Mouse (Mus musculus): ENCODE results near the gene Bcar3.
A peak's percentile ranks its signal among the peaks of the same experiment; 100 is the strongest.
"Not testable (repeated sequence)": the region's sequence is repeated elsewhere in the genome, so short reads cannot be mapped to it uniquely, and the experiment has no call there.

Bcar3 gene

DNA sequence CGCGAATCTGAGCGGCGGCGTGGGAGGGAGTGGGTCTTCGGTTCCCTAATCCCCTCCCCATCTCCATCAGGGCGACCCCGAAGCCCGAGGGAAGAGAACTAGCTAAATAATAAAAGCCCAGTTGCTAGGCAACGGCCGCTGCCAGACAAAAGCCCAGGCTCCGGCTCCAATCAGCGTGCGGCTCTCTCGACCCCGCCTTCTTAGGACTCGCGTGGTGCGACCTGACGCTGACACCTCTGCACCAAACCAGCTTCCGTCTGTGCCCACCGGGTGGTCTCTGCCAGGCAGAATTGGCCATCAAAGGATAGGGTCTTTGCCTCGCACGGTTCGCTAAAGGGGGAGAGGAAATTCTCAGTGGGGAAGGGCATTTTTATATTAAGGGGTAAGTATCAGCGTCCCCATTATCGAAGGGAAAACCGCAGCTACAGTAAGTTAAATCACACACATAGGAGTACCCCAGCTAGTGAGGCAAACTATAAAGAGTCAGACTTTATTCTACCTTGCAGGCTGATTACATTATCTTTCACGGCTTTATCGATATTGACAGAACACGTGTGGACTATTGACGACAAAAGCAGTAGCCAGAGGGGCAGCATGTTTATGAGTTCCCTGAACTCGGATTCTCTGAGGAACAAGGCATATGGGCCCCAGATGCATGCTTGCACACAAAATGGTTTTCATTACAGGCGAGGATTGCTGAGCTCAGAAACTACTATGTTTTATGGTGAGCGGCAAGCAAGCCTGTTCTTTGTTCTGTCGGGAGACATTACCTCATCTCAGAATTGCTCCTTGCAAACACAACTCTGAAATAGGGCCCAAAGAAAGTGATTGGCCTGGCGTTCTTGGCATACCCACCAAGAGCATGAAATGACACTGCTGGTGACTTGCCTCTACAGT lies at the start of gene Bcar3:
TSS of gene Bcar3 (plus strand) at position 183 of the 897 bp plus-strand sequence.
- peak; percentile 77 to 82 for DNase-seq (ENCODE audit: low spot score in 2 of 2)

DNA sequence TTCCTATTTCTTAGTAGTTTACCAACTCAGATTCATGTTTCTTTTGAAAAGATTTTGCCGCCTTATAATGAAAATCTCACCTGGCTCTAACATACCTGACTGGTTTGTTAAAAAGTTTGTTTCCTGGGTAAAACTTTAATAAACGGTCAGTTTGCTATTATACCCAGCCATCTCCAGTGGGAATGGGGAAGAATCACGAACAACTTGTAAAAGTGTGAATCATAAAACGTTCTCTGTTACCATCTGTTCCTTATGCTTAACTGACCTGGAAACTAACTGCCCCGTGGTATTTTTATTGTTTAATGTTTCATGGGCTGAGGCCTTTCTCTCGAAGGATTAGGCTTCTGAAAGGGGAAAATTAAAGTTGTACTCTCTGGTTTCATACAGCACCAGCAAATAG lies 49.2 kb upstream of the Bcar3 start:
- DNase-seq (ENCODE audit: low spot score in 2 of 2), result no peak

DNA sequence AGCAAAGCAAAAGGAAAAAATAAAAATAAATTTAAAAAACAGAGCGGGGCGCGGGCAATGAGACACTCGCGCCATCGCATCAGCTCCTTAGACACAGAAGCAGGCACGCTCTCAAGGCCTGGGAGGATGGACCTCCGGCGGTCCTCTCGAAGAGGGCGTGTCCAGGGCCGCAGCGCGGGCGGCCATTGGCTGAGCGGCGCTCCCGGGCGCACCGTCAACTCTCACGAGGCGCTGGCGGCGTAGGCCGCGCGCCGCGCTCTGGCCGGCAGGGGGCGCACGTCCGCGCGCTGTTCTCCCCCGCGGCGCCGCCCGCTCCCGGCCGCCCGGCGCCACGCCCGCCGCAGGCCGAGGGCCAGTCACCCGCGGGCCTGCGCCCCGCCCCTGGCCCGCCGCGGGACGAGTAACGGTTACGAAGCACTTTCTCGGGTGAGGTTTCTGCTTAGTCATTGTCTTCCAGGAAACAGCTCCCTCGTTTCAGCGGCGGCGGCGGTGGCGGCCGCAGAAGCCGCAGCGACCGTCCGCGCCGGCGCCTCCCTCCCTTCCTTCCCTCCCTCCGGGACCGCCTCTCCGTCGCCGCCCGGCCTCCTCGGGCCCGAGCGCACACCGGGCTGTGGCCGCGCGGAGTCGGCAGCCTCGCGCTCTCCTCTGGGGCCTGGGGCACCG lies 48.6 kb upstream of the Bcar3 start, which contains the start of gene Gclm:
TSS of gene Gclm (plus strand) at position 343 of the 663 bp plus-strand sequence.
- peak; percentile 78 to 91 for DNase-seq (ENCODE audit: low spot score in 2 of 2)

DNA sequence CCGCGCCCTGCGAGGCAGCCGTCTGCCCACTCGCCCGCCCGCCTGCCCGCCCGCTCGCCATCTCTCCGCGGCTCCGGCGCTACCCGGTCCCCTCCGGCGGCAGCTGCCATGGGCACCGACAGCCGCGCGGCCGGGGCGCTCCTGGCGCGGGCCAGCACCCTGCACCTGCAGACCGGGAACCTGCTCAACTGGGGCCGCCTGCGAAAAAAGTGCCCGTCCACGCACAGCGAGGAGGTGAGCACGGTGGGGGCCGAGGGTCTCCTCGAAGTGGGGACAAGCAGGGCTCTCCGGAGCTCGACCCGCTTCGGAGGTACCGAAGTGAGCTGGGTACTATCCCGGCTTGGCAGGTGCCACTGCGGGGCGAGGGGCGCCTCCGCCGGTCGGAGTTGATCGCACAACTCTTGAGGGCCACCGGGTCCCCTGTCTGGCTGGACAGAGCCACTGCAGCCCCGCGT lies 48.0 kb upstream of the Bcar3 start:
- peak; percentile 20 to 65 for DNase-seq (ENCODE audit: low spot score in 2 of 2)

DNA sequence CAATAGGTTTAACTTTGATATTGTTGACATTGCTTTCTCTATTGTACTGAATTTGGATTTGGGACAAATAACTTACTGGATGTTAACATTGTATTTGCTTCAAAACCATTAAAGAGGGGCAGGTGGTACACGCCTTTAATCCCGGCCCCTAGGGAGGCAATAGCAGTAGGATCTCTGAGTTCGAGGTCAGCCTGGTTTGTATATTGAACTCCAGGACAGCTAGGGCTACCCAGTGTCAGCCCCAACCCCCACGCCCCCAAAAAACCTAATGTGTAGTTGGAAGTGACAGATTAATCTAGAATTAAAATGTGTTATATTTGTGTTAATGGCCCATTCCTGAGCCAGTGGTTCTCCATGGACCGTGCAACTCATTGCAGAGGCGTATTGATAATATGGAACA lies 47.5 kb upstream of the Bcar3 start:
- DNase-seq (ENCODE audit: low spot score in 2 of 2), result no peak

DNA sequence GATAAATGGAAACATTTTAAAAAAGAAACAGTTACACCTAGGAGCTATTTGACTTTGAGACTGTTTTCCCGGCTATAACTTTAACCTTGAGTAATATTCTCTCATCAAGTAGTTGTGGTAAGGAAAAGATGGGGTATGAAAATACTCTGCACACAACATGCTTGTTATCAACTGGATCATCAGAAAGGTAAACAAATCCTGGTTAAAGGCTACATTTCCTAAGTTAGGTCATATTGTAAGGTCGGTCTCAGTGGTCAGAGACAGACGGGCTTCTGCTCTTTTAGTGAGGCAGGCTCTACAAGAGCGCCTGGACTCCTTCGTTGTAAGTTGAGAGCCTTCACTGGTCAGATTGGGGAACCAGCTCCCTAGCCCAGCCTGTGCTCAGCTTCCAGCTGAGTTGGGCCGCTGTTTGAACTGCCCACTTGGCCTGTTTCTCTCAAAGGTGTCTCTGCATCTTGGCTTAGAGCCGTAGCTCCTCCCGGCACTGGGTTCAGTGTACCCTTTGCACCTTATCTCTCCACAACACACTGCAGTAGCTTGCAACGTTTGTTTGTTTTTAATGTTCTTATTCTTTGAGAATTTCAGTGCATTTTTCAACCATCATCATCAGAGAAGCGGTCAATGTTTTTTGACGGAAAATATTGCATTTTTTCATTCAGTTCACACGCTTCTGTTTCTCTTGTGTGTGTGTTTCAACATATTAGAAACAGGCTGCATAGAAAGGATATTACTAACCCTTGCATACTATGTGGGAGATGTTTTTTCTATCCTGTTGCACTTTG lies 46.8 kb upstream of the Bcar3 start:
- DNase-seq (ENCODE audit: low spot score in 2 of 2), result no peak

DNA sequence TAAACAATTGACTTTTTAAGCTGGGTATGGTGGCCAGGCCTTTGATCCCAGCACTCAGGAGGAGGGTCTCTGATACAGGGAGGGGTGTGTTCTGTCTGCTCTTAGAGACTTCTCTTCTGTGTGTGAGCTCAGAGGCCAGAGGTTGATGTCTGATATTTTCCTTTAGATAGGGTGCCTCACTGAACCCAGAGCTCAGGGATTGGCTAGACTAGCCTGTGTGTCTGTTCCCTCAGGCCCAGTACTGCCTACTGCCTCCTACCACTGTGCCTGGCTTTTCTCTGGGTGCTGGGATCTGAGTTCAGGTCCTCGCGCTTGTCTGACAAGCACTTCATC lies 46.2 kb upstream of the Bcar3 start:
- no peak for DNase-seq (ENCODE audit: low spot score in 2 of 2)

DNA sequence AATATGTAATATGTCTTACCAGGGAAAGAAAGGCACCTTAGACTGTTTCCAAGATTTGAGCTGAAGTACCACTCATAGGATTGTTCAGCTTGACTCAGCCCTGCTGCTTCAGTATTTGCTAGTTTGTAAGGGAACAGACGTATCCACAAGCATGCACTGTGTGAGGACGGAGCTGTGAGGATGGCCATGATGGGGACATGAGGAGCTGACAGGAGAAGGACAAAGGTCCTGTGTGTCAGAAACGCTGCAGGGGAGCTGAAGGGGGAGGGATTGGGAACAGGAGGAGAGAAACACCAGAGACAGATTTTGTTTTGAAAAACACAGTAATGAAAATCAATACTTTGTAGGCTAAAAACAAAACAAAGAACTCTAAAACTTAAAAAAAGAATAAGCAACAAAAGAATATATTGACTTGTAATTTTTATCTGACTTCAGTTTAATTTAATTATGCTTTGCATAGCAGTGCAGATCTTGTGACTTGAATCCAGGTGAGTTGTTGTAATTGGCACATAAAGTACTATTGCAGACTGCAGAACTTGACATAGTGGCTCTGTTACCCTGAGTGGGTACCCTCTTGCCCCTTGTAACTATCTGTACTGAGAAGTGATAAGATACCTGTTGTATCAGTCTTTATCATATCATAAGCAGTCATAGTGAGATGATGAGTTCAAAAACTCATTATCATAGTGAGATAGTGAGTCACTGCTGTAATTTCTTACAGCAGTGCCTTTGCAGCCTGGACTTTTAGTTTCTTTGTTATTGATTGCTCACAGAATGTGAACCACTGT lies 41.3 kb upstream of the Bcar3 start:
- DNase-seq (ENCODE audit: low spot score in 2 of 2), result no peak

DNA sequence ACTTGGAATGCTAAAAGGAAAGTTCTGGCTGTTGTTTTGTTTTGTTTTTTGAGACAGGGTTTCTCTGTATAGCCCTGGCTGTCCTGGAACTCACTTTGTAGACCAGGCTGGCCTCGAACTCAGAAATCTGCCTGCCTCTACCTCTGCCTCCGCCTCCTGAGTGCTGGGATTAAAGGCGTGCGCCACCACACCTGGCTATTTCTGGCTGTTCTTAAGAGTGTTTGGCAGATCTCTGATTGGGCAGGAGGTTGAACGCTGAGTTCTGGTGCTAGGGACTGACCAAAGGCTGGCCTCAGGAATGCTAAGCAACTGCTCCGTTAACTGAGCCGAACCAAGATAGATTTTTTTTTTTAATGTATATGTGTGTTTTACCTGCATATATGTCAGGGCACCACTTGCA lies 39.9 kb upstream of the Bcar3 start:
- DNase-seq (ENCODE audit: low spot score in 2 of 2), result not testable (repeated sequence)

DNA sequence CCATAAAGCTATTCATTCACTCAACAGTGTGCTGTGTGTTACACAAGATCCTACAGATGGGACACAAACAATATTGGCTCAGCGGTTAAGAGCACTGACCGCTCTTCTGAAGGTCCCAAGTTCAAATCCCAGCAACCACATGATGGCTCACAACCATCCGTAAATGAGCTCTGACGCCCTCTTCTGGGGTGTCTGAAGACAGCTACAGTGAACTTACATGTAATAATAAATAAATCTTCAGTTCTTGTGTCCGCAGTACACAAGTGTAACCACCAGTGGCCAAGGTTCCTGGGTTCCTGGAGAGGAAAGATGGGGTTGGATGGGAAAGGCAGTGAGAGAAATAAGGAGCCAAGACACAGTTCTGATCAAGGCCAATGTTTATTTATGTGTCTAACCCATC lies 23.9 kb upstream of the Bcar3 start:
- no peak for DNase-seq (ENCODE audit: low spot score in 2 of 2)

DNA sequence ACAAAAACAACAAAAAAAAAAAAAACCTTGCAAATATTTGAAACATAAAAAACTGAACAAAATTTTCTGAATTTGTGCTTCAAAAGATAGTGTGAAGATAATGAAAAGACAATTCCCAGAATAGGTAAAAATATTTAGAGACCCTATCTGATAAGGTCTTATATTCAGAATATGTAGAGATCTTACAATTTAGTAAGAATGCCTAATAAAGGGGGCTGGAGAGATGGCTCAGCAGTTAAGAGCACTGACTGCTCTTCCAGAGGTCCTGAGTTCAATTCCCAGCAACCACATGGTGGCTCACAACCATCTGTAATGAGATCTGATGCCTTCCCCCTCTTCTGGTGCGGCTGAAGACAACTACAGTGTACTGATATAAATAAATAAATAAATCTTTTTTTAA lies 21.4 kb upstream of the Bcar3 start:
- DNase-seq (ENCODE audit: low spot score in 2 of 2), result not testable (repeated sequence)

DNA sequence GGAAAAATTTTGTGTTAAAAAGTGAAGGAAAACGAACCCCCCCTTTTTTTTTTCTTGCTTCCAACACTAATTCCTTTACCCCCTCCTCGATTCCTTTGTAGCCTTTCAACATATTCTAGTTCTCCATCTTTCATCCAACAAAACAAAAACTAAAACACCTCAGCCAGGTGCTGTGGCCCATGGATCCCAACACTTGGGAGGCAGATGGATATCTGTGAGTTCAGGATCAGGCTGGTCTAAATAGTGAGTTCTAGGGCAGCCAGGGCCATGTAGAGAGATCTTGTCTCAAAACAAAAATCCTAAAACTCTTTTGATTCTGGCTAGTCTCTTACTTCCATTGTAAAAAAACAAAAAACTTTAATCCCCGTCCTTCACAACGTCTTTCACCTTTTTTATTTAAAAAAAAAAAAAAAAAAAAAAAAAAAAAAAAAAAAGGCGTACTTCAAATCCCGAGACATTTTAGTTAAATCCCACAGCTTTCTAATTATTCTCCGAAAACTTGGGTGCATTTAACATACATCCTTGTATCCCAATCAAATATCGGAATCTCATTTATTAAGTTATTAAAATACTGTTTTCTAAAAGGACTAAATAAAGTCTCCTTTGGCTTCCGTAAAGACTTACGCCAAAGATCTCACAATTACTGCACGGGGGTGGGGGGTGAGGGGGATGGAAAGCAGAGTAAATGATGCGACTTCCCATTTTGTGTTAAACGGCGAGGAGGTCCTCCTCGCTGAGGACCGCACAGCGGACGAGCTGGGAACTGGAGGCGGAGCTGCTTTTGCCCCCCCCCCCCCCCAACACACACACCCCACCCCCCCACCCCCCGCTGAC lies 20.3 kb upstream of the Bcar3 start:
- DNase-seq (ENCODE audit: low spot score in 2 of 2), result no peak

DNA sequence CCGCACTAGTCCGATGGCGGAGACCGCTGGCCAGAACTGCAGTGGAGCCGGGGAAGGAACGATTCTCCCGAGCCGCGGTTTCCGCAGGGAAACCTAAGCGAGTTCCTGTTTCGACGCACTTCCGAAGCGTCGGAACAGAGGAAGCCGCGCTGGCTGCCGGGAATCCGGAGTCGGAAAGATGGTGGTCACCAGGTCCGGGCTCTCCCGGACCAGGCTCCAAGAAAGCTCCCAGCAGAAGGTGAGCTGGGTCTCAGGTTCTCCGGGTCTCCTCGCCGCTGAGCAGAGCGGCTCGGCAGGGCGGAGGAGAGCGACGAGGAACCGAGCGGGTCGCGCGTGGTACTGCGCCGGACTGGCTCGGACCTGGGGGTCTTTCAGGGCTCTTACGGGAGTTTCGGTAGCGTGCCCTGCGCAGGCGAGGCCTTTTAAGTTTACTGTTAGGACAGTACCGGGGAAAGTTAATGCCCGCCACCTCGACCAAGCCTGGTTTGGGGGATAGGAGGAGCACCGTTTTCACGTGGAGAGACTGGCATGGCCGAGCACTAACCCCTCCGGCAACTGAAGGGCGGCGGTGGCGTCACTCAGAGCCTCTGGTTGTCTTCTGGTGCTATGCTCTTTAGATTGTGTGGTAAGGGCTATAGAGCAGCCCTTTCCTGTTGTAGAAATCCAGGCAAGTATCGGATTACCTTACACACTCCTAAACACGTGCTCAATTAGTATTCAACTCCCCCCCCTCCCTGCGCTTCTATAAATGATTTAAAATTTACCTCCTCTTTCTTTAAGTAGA lies 19.5 kb upstream of the Bcar3 start, which contains the start of gene Dnttip2:
TSS of gene Dnttip2 (plus strand) at position 148 of the 784 bp plus-strand sequence.
- DNase-seq (ENCODE audit: low spot score in 2 of 2), result peak; percentile 83 to 89

DNA sequence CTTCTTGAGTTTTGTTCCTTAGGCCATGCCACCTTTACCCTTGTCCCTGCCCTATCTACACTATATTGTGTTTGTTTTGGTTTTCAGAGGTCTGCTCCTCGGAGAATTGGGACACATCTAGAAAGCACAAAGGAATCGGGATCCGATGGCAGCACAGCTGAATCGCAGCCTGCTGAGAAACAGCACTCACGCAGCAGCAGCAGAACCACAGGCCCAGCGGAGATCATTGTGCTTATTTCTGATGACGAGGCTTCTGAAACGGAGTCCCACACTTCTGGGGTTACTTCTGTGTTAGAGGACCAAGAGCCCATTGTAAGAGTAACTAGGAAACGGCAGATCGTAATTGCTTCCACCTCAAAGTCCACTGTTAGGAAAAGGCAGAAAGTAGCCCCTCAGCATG lies 18.8 kb upstream of the Bcar3 start:
- DNase-seq (ENCODE audit: low spot score in 2 of 2), result no peak

DNA sequence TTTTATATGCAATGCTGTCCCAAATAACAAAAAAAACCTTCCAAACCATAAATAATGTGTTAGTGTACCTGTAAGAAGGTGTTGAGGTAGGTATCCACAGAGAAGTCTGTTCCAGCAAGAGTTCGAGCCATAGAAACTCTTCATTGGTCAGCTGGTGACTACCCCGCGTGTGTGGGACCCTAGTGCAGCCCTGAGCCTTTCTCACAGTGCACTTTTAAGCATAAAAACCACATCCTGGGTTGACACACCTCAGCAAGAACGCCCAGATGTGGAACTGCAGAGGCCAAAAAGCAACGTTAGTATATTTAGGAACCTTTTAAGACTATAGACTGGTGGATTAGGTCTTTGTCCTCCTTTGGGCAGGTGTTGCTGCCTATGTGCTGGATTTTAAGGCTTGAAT lies 6.7 kb upstream of the Bcar3 start:
- DNase-seq (ENCODE audit: low spot score in 2 of 2), result no peak

DNA sequence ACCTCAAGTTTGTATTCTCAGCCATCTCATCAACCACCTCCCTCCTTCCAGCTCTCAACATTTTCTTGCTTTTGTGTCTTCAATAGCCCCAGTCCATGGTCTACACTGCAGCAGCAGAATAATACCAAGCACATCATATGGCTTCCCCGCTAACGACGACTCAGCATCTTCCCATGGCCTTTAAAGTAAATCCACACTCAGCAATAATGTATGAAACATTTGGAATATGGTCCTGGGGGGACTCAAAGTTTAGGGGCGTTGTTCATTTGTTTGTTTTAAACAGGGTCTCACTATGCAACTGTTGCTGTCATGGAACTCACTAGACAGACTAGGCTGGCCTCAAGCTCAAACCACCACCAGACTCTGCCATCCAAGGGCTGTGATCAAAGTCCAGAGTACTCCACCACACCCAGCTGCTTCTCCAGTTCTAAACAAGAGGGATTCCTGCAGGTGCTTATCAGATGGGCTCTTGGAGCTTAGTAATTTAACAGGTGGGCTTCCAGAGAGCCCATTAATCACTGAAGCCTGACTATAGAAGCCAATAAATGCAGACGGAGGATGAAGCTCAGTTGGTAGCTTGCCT lies 5.2 kb upstream of the Bcar3 start:
- DNase-seq (ENCODE audit: low spot score in 2 of 2), result no peak

DNA sequence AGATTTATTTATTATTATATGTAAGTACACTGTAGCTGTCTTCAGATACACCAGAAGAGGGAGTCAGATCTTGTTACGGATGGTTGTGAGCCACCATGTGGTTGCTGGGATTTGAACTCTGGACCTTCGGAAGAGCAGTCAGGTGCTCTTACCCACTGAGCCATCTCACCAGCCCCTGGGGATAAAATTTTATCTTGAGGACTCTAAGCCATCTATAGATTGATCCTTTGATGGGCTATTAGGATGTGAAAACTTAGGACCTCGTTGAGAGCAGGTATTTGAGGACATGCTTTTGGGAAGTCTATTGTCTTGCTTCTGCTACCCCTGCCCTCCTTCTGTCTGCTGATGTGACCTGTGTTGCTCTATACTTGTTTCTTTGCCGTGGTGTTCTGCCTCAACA lies 4.6 kb upstream of the Bcar3 start:
- not testable (repeated sequence) for DNase-seq (ENCODE audit: low spot score in 2 of 2)

DNA sequence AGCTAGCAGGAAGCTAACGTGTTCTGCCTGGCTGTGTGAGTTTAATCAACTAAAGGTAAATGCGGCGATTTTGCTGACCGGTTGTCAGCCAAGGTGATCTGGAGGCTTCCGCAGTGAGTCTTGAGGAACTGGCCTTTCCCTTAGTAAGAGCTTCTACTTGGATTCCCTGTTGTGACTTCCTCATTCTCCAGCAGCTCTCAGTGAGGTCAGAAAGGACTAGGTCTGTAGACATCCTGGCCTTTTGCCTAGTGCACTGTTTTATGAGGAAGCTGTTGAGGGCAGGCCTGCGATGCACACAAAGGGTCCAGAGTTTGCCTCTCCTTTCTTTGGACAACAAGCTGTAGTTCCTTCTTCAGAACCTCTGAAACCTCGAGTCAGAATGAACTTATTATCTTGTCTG lies 3.2 kb upstream of the Bcar3 start:
- DNase-seq (ENCODE audit: low spot score in 2 of 2), result no peak

DNA sequence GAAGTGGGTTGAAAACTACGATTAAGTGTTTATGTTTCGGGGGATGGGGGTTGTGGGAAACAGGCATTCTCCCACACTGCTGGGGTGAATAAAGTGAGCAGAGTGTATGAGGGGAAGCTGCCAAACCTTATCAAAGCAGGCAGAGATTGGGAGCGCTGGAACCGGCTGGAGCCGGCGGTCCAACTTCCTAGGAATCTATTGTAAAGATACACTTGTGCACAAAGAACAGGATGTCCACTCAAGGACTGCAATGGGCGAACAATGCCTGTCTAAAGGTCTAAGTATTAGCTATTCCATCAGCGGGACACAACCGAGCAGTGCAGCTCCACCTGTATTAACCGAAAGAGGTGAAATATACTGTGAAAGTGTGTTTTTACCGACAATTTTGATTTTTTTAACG lies 2.1 kb upstream of the Bcar3 start:
- DNase-seq (ENCODE audit: low spot score in 2 of 2), result no peak

All from urinary bladder, adult 18-20 months (tissue).